Mouse (Mus musculus) intestine, embryonic 15.5 days (tissue): ENCODE data around the gene Slc35c1. TPM values are rescaled to one million over a fixed set of nuclear protein-coding genes. Genes with fewer than 3 reads are reported as not detected.

Experiments used
- ATAC-seq: fragments of 200-750 bp; cut with Nextera tagmentation; 2 replicates; pipeline ENCODE4 v1.8.0; 2017; ENCODE audit warnings: moderate TSS enrichment, moderate library complexity
- H3K27ac ChIP-seq: fragments of 300-500 bp; sonication (generic); 2 replicates; pipeline ENCODE4 v1.5.1; 2015; ENCODE audit warnings: mild to moderate bottlenecking, inconsistent platforms
- H3K27me3 ChIP-seq: fragments of 300-500 bp; sonication (generic); replicated peaks from 2 replicates; pipeline ENCODE4 v1.6.1; 2015; ENCODE audit warnings: inconsistent platforms
- H3K36me3 ChIP-seq: fragments of 300-500 bp; sonication (generic); 2 replicates; pipeline ENCODE4 v1.6.1; 2015; ENCODE audit warnings: inconsistent platforms
- H3K4me1 ChIP-seq: fragments of 300-500 bp; sonication (generic); replicated peaks from 2 replicates; pipeline ENCODE4 v1.6.1; 2015; ENCODE audit warnings: inconsistent platforms
- H3K4me2 ChIP-seq: fragments of 300-500 bp; sonication (generic); replicated peaks from 2 replicates; pipeline ENCODE4 v1.6.1; 2015; ENCODE audit warnings: mild to moderate bottlenecking, inconsistent platforms
- H3K4me3 ChIP-seq: fragments of 300-500 bp; sonication (generic); replicated peaks from 2 replicates; pipeline ENCODE4 v1.5.1; 2015; ENCODE audit warnings: inconsistent platforms
- H3K9ac ChIP-seq: fragments of 300-500 bp; sonication (generic); 2 replicates; pipeline ENCODE4 v1.6.1; 2015; ENCODE audit warnings: inconsistent platforms
- H3K9me3 ChIP-seq: fragments of 300-500 bp; sonication (generic); 2 replicates; pipeline ENCODE4 v1.6.1; 2016; ENCODE audit warnings: inconsistent platforms
- WGBS: fragments of 180-500 bp; shearing (Covaris S2); methylation state at CpG from one replicate; pipeline ENCODE4 v1.1.7; 2015; 5-methylcytosine and 5-hydroxymethylcytosine counted together
- polyA plus RNA-seq: library from polyadenylated mRNA; unstranded; fragments of >200 nt; fragmentation: Nextera tagmentation; extraction: Ambion mirVana; gene quantifications from 2 replicates; pipeline ENCODE4 v1.2.1, GENCODE M21; 2015

Gene Slc35c1
- polyA plus RNA-seq, 1 experiment from 2014 or later, result 37.3 TPM

DNA sequence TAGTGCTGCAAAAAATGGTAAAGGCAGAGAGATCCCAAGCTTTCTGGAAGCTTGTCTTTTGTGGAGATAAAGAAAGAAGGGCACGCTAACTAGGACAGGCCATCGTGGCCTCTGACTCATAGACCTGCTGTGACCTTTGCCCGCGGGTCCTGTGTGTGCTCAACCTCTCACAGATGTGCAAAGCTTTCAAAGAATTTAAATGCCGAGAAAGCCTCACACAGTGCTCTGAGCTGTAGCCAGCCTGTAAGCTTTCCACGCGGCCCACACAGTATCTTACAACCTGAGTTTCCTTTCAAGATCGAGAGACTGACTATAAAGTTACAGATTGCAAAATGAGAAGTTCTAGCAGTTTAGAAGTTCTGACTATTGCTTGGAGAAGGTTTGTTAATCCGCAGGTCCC is 14.4 kb downstream of the Slc35c1 start:
- Histone ChIP-seq H3K27me3 (no peaks in the 10 kb centered on the region), H3K9me3 (no peaks in the 10 kb centered on the region), H3K4me2 (no peak overlapping the region), H3K9ac (no peak overlapping the region), H3K36me3 (no peaks in the 10 kb centered on the region), H3K4me1 (0 out of 2 replicates have a peak, but pooled peaks cover 4% of the 10 kb centered on the region), H3K4me3 (no peak overlapping the region), H3K27ac (no peak overlapping the region)
- ATAC-seq, result peak; percentile 63; the same call in 1 of the 2 replicates
- WGBS, result 42% methylated on average over 9 of the region's 9 CpGs

DNA sequence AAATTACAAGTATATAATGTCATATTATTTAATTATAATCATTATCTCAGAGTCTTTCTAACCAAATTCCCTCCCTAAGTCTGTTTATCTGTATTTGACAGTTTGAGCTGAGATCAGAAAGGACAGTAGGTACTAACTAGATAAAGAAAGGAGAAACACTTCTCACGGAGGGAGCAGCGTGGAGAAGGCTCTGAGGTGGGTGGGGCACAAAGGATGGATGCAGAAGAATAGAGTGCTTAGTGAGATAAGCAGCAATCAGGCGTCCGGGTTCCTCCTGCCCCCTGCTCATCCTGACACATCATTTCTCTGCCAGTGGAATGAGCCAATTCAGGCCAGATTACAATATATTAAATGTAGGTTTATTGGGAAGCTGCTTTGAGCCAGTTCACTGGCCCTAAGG is 16.0 kb downstream of the Slc35c1 start:
- H3K27ac ChIP-seq, result no peak overlapping the region
- H3K27me3 ChIP-seq, result no peaks in the 10 kb centered on the region
- no peaks in the 10 kb centered on the region for H3K9me3 ChIP-seq
- H3K9ac ChIP-seq, result no peak overlapping the region
- H3K4me1 ChIP-seq, result 0 out of 2 replicates have a peak, but pooled peaks cover 4% of the 10 kb centered on the region
- WGBS, result 38% methylated on average over 4 of the region's 4 CpGs
- no peak for ATAC-seq
- no peak overlapping the region for H3K4me2 ChIP-seq
- H3K4me3 ChIP-seq, result no peak overlapping the region
- H3K36me3 ChIP-seq, result no peaks in the 10 kb centered on the region

DNA sequence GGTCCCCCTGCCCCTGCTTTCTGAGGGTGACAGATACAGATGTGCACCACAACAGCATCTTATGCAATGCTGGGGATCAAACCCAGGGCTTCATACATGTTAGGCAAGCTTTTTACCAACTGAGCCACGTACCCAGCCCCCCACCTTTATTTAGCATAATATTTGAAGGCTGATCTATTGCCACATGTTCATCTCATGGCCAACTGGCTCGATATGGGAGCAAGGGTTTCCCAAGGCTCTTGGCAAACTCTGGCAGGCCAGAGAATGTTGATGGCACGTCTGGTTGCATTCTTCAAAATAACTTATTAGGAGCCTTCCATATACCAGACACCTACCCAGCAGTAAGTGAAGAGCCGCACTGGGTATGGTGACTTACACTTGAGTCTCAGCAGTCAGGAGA is 17.0 kb downstream of the Slc35c1 start:
- no peak overlapping the region for H3K9ac ChIP-seq
- no peak overlapping the region for H3K4me2 ChIP-seq

DNA sequence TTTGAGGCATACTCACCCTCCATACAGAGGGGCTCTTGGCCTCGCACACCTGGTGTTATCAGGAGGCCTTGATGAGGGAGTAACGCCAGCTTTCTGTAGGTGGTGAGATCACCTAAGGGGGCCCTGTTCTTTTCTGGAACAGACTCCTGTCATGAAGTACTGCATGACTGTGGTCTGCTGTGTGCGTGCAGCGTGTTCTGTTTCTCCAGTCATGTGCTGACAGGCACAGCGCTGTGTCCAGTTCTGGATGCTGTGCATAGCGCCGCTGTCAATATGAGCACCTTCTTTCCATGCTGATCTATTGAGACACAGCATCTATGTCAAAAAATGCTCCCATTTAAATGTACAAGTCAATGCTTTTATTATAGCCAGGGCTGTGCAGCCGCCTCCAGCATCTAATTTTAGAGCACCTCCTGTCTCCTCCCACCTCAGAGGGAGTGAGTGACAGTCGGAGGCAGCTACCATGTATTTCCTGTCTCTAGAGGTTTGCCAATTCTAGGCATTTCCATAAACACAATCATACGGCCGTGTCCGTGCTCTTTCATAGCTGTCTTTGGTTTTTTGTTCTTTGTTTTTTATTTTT is 17.8 kb downstream of the Slc35c1 start:
- ATAC-seq, result no peak
- Histone ChIP-seq H3K27ac (no peak overlapping the region), H3K9me3 (no peaks in the 10 kb centered on the region), H3K4me2 (no peak overlapping the region), H3K4me3 (no peak overlapping the region), H3K27me3 (no peaks in the 10 kb centered on the region), H3K36me3 (no peaks in the 10 kb centered on the region), H3K4me1 (0 out of 2 replicates have a peak, but pooled peaks cover 4% of the 10 kb centered on the region), H3K9ac (no peak overlapping the region)
- 73% methylated on average over 12 of the region's 12 CpGs for WGBS

More for the DNA sequence above, 17.0 kb downstream of the Slc35c1 start:
- H3K27ac ChIP-seq, result no peak overlapping the region
- no peak for ATAC-seq
- WGBS, result 73% methylated on average over 4 of the region's 4 CpGs
- H3K4me1 ChIP-seq, result 0 out of 2 replicates have a peak, but pooled peaks cover 4% of the 10 kb centered on the region
- H3K27me3 ChIP-seq, result no peaks in the 10 kb centered on the region
- H3K36me3 ChIP-seq, result no peaks in the 10 kb centered on the region
- H3K9me3 ChIP-seq, result no peaks in the 10 kb centered on the region
- no peak overlapping the region for H3K4me3 ChIP-seq

DNA sequence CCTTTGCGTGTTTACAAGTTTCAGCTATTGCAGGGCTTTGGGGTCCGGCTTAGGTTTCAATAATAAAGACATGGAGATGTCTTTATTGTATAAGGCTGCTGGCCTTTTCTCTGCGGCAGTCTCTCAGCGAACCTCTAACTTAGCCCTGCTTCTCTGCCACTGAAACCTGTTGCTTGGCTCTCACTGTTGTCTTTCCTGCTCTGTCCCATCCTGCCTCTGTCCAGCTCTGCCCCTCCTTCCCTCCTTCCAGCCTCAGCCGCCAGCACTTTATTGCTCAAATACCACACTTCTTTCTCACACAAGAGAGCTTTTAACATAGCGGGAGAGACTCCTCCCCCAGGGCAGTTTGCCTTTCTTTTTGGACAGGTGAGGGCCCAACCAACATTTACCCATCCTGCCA is 19.9 kb downstream of the Slc35c1 start:
- Histone ChIP-seq H3K4me3 (no peak overlapping the region), H3K27me3 (no peaks in the 10 kb centered on the region), H3K4me1 (0 out of 2 replicates have a peak, but pooled peaks cover 4% of the 10 kb centered on the region), H3K9ac (no peak overlapping the region), H3K4me2 (no peak overlapping the region), H3K27ac (no peak overlapping the region), H3K9me3 (no peaks in the 10 kb centered on the region), H3K36me3 (no peaks in the 10 kb centered on the region)
- ATAC-seq, result peak; percentile 45
- 47% methylated on average over 6 of the region's 6 CpGs for WGBS

DNA sequence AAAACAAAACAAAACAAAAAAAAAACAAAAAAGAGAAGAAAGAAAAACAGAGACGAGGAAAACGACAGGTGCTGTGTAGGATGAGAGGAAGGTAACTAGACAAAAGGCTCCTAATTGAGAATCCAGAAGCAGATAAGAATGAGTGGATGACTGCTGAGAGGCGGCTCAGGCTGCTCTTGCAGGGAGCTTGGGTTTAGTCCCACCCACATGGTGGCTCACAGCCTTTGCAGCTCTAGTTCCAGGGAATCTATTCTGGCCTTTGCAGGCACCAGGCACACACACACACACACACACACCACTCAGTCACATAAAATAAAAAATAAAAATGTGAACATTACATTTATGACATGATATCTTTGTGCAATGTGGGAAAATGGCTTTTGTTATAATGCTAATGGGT is 21.8 kb downstream of the Slc35c1 start:
- Histone ChIP-seq H3K36me3 (no peaks in the 10 kb centered on the region), H3K4me3 (no peak overlapping the region), H3K9me3 (no peaks in the 10 kb centered on the region), H3K9ac (no peak overlapping the region), H3K4me2 (no peak overlapping the region), H3K27me3 (no peaks in the 10 kb centered on the region), H3K27ac (no peak overlapping the region), H3K4me1 (0 out of 2 replicates have a peak, but pooled peaks cover 4% of the 10 kb centered on the region)
- 64% methylated on average over 3 of the region's 3 CpGs for WGBS
- no peak for ATAC-seq

DNA sequence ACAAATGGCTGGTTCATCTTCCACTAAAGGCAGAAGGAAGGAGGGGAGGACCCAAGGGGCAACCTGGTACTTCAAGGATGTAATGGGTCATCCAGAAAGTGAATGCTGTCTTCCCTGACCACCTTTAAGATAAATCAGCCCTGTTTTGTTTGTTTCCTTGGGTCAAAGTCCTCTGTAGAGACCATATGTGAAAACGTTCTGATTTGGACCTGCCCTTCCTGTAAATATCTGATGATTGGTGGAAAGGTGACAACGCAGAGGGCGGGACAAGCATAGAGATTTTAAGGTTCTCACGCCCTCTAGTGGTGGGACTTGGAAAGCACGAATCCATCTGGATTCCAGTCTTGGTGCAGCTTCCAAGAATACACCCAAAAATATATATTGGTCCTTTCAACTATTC is 22.5 kb downstream of the Slc35c1 start:
- H3K27me3 ChIP-seq, result no peaks in the 10 kb centered on the region
- H3K4me3 ChIP-seq, result no peak overlapping the region
- no peaks in the 10 kb centered on the region for H3K36me3 ChIP-seq
- ATAC-seq, result no peak
- 1% methylated on average over 5 of the region's 5 CpGs for WGBS
- no peak overlapping the region for H3K9ac ChIP-seq
- H3K4me1 ChIP-seq, result peaks cover 7% of the 10 kb centered on the region; the same call in 1 of the 2 replicates
- H3K4me2 ChIP-seq, result no peak overlapping the region; the same call in 1 of the 2 replicates
- no peaks in the 10 kb centered on the region for H3K9me3 ChIP-seq
- no peak overlapping the region for H3K27ac ChIP-seq

DNA sequence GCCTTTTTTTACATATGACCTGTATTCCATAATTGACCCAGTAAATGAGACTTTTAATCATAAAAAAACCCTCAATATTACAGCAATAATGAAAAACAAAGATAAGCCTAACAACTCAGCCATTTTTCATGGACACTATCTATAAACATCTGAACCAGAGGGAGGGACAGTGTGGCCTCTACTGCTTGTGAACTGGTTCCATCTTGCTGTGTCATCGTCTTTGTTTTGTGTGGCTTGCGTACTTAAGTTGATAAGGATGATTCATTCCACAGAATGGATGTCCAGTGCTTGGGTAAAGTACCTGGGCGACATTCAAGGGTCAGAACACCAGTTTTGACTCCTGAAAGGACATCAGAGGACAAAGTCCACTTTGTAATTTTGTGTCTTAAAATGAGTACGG is 23.0 kb downstream of the Slc35c1 start:
- no peak overlapping the region; the same call in 1 of the 2 replicates for H3K4me2 ChIP-seq
- WGBS, result 60% methylated on average over 4 of the region's 4 CpGs
- H3K27ac ChIP-seq, result no peak overlapping the region
- no peak overlapping the region for H3K4me3 ChIP-seq
- no peak for ATAC-seq
- peaks cover 8% of the 10 kb centered on the region for H3K4me1 ChIP-seq
- no peak overlapping the region for H3K9ac ChIP-seq
- no peaks in the 10 kb centered on the region for H3K9me3 ChIP-seq
- no peaks in the 10 kb centered on the region for H3K36me3 ChIP-seq
- no peaks in the 10 kb centered on the region for H3K27me3 ChIP-seq

DNA sequence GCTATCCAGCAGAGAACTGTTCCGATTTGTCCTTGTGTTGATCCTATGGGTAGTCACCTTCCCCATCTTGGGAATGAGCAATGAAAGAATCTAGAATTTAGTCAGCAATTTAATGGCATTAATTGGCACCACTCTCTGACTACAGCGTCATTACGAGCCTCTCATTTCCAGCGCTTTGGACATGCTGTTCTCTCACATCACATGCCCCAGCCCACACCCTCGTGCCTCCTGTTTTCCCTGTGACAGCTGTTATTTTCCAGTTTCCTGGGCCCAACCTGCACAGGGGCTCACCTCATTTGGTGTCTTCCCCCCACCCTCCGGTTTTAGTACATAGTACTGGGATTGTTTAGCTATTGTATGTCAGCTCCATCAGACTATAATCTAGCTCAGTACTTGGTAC is 25.3 kb downstream of the Slc35c1 start:
- H3K4me3 ChIP-seq, result no peak overlapping the region
- no peak overlapping the region for H3K9ac ChIP-seq
- H3K9me3 ChIP-seq, result no peaks in the 10 kb centered on the region
- no peak for ATAC-seq
- H3K36me3 ChIP-seq, result no peaks in the 10 kb centered on the region
- no peaks in the 10 kb centered on the region for H3K27me3 ChIP-seq
- no peak overlapping the region for H3K27ac ChIP-seq
- 48% methylated on average over 6 of the region's 6 CpGs for WGBS
- peak overlapping the region; percentile 83; the same call in 1 of the 2 replicates for H3K4me2 ChIP-seq
- peaks cover 24% of the 10 kb centered on the region for H3K4me1 ChIP-seq

DNA sequence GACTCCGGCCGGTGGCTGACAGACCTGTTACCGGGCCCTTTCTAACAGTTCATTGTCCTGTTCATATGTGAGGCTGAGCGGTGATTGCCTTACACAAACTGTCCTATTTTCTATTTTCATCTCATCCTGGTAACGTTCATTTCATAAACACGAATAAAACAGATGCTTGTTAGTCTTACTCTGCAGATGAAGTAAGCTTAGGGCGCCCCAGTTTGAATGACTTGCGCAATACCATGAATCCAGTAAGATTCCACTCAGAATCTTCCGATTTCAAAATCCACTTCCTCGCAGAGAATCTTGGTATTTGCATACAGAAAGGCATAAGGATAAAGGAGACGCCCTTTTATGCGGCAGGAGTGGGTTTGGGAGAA is 26.0 kb downstream of the Slc35c1 start:
- H3K4me2 ChIP-seq, result peak overlapping the region; percentile 83
- no peak overlapping the region for H3K27ac ChIP-seq
- peak overlapping the region; percentile 84 for H3K4me3 ChIP-seq
- ATAC-seq, result no peak
- H3K36me3 ChIP-seq, result no peaks in the 10 kb centered on the region
- 6% methylated on average over 12 of the region's 12 CpGs for WGBS
- H3K4me1 ChIP-seq, result peaks cover 24% of the 10 kb centered on the region
- H3K27me3 ChIP-seq, result no peaks in the 10 kb centered on the region
- no peaks in the 10 kb centered on the region for H3K9me3 ChIP-seq
- H3K9ac ChIP-seq, result peak overlapping the region; percentile 35; the same call in 1 of the 2 replicates

DNA sequence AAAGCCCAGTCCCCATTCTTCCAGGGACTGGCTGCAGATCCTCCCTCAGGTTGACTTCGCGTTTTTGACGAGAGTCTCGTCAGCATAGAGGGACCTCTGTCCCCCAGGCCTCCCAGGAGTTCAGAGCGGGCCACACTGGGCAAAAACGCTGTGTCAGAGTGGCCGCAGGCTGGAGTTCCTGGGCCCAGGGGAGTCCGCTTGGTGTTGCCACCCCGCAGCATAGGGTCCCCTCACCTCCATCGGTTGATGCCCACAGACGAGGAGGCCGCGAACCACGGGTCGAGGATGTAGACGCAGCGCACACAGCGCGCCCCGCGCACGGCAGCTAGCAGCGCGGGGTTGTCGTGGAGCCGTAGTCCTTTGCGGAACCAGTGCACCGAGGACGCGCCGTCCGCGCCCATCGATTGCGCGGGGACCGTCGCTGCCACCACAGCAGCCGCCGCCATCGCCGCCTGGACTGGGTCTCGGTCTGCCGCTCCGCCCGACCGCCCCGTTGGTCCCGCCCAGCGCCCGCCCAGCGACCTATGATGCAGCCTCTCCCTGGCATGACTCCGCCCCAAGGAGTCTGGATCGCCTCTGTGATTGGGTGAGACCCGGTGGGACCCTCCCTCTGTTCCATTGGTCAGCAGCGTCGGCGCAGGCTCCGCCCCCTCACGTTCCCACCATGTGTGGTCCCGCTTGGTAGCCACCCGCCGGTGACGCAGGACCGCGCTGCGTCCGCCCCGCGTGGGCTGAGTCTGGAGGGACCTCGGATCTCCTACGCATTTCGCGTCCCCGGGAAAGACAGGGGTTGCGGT is 26.6 kb downstream of the Slc35c1 start, which contains the start of gene Cry2:
TSS of gene Cry2 (minus strand) at position 466 of the 797 bp plus-strand sequence.
- Histone ChIP-seq H3K9ac (peak within 1 kb of the TSS; percentile 88), H3K4me2 (peak within 1 kb of the TSS; percentile 83), H3K4me3 (peak within 1 kb of the TSS; percentile 84), H3K9me3 (no peaks in the 10 kb centered on the region), H3K36me3 (no peaks in the 10 kb centered on the region), H3K4me1 (peaks cover 24% of the 10 kb centered on the region), H3K27me3 (no peaks in the 10 kb centered on the region), H3K27ac (peak within 1 kb of the TSS; percentile 38; the same call in 1 of the 2 replicates)
- ATAC-seq, result peak; percentile 99
- WGBS, result under 1% methylated on average over 59 of the region's 76 CpGs
